Mouse (Mus musculus): ENCODE measurements around the gene Serpinb9e.
"Not testable (repeated sequence)": the region's sequence is repeated elsewhere in the genome, so short reads cannot be mapped to it uniquely, and the experiment has no call there.

Serpinb9e gene

DNA sequence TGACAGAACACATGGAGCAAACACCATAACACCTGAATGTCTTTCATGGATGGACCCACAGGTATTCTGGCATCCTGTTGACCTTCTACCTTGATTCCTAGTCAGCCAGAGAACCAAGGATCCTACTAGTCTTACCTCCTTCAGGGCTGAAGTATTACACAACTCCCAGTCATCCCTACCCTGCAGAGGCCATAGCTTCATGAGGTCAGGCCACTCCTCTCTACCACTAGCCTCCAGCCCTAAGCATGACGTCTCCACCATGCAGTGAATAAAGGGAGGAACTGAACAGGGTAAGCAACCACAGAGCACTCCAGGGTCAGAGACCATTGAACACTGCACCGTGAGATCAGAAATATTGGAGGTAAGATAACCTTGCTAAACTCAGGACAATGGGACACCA is at the start of gene Serpinb9e:
Serpinb9e (plus strand) TSS at position 301 of the 400 bp plus-strand sequence.
- DNase-seq: not testable (repeated sequence)

DNA sequence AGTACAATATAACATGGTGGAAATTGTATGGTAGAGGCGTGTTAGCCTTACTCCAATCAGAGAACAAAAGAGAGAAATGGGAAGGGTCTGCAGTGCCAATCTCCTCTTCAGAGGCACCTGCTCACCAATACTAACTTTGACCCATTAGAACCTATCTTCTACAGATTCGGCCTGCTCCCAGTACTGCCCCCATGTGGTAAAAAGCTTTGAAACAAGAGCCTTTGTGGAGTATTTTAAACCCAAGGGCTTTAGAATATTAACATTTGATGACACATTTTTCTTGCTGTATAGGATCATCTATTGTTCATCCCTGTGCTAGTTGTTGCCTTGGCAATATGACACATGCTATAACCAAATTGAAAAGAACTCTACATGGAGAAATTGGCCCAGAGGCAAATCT is 49.7 kb upstream of the Serpinb9e start:
- peak; percentile 16 to 24 for DNase-seq

GRCm38 (mm10) chr13:33308631-33309030 is 59.2 kb downstream of the Serpinb9e start:
- DNase-seq: not testable (repeated sequence)
